Mouse (Mus musculus) liver, postnatal 0 days (tissue): ENCODE data around the gene Ccrl2. TPM values are rescaled to one million over a fixed set of nuclear protein-coding genes. Genes with fewer than 3 reads are reported as not detected.
A peak's percentile ranks its signal among the peaks of the same experiment; 100 is the strongest.

ENCODE experiments used
- ATAC-seq: fragments of 200-750 bp; cut with Nextera tagmentation; 2 replicates; pipeline ENCODE4 v1.8.0; 2017; ENCODE audit warnings: mild to moderate bottlenecking, moderate library complexity
- DNase-seq: peaks from one replicate; pipeline ENCODE4 v3.0.0-alpha.2; 2016
- H3K27ac ChIP-seq: fragments of 300-500 bp; sonication (generic); 2 replicates; pipeline ENCODE4 v1.5.1; 2014; ENCODE audit warnings: antibody characterized with exemption, moderate library complexity, mild to moderate bottlenecking, low read depth
- H3K27me3 ChIP-seq: fragments of 300-500 bp; sonication (generic); 2 replicates; pipeline ENCODE4 v1.6.1; 2014; ENCODE audit warnings: low read length, control low read depth, mixed read lengths; ENCODE audit not compliant: insufficient read depth
- H3K36me3 ChIP-seq: fragments of 300-500 bp; sonication (generic); replicated peaks from 2 replicates; pipeline ENCODE4 v1.6.1; 2014; ENCODE audit warnings: mild to moderate bottlenecking, control low read depth, low read length, moderate library complexity, mixed read lengths; ENCODE audit not compliant: insufficient read depth
- H3K4me1 ChIP-seq: fragments of 300-500 bp; sonication (generic); 2 replicates; pipeline ENCODE4 v1.6.1; 2014; ENCODE audit warnings: antibody characterized with exemption, mild to moderate bottlenecking, control low read depth; ENCODE audit not compliant: insufficient read depth
- H3K4me2 ChIP-seq: fragments of 300-500 bp; sonication (generic); 2 replicates; pipeline ENCODE4 v1.6.1; 2014; ENCODE audit warnings: low read depth, mild to moderate bottlenecking, low read length, moderate library complexity, mixed read lengths
- H3K4me3 ChIP-seq: fragments of 300-500 bp; sonication (generic); 2 replicates; pipeline ENCODE4 v1.5.1; 2014; ENCODE audit warnings: low read depth, low read length
- H3K9ac ChIP-seq: fragments of 300-500 bp; sonication (generic); replicated peaks from 2 replicates; pipeline ENCODE4 v1.6.1; 2014; ENCODE audit warnings: mild to moderate bottlenecking, moderate library complexity
- H3K9me3 ChIP-seq: fragments of 300-500 bp; sonication (generic); 2 replicates; pipeline ENCODE4 v1.6.1; 2016; ENCODE audit warnings: mild to moderate bottlenecking, control low read depth, low read length, mixed read lengths
- CTCF ChIP-seq: sonication (generic); IDR thresholded peaks from 2 replicates; pipeline ENCODE4 v1.5.1; 2016; ENCODE audit warnings: antibody characterized with exemption, low read depth
- EP300 ChIP-seq: IDR thresholded peaks from 2 replicates; pipeline ENCODE4 v1.6.1; 2016; ENCODE audit warnings: antibody characterized with exemption, low read depth, mild to moderate bottlenecking
- WGBS: fragments of 180-500 bp; shearing (Covaris S2); extraction: QIAGEN DNeasy Blood & Tissue Kit; methylation state at CpG from one replicate; pipeline ENCODE4 v1.1.7; 2014; ENCODE audit not compliant: insufficient replicate concordance; 5-methylcytosine and 5-hydroxymethylcytosine counted together
- polyA plus RNA-seq: library from polyadenylated mRNA; unstranded; fragments of >200 nt; fragmentation: Nextera tagmentation; extraction: Ambion mirVana; gene quantifications from 2 replicates; pipeline ENCODE4 v1.2.1, GENCODE M21; 2015

The Ccrl2 gene
- polyA plus RNA-seq, 1 experiment from 2014 or later = 8.4 TPM

DNA sequence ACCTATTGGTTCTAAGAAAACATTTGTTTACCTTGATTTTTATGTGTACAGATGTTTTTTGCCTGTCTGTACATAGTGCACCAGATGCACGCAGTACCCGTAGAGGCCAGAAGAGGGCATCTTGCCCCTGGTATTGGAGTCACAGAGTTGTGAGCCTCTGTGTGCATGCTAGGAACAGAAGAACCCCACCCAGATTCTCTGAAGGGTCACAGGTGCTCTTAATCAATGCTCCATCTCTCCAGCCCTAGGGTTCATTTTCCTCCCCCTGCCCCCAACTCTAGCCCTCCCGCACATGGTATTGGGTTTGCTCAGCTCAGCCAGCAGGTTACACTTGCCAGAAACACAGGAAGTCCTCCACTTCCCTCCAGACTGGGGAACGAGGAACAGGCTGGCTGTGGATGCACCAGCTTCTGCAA is 13.2 kb upstream of the Ccrl2 start:
- Histone ChIP-seq H3K4me1 (no peaks in the 10 kb centered on the region), H3K36me3 (no peaks in the 10 kb centered on the region), H3K27me3 (no peaks in the 10 kb centered on the region), H3K27ac (no peak overlapping the region), H3K4me2 (no peak overlapping the region), H3K9ac (no peak overlapping the region), H3K9me3 (peaks cover 7% of the 10 kb centered on the region), H3K4me3 (no peak overlapping the region)
- 21% methylated on average over 4 of the region's 4 CpGs for WGBS
- ATAC-seq = peak; percentile 56
- DNase-seq = peak; percentile 77
- TF ChIP-seq CTCF = peak; percentile 84
- TF ChIP-seq EP300 = no peak

DNA sequence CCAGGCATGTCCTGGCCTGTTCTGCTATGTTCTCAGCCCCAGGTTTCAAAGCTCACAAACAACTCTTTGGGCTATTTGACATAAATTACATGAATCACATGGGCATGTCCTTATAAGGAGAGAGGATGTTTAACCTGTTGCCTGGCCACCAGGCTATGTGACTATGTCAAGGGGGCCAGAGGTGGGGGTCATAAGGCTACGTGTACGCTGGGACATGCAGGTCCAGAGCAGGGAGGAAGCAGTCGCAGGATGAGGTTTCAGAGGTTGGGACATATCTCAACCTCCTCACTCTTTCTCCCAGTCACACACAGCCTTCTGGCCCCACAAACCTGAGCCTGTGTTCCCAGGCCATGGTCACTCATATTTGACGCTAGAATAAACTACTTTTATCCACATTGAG is 9.7 kb upstream of the Ccrl2 start:
- Histone ChIP-seq H3K27ac (no peak overlapping the region), H3K4me1 (no peaks in the 10 kb centered on the region; the same call in 1 of the 2 replicates), H3K36me3 (no peaks in the 10 kb centered on the region), H3K9me3 (no peaks in the 10 kb centered on the region), H3K4me3 (no peak overlapping the region), H3K9ac (no peak overlapping the region), H3K4me2 (no peak overlapping the region), H3K27me3 (no peaks in the 10 kb centered on the region)
- ATAC-seq (peak; percentile 19; the same call in 1 of the 2 replicates), DNase-seq (no peak)
- WGBS = 47% methylated on average over 4 of the region's 4 CpGs
- no peak for TF ChIP-seq EP300
- no peak for TF ChIP-seq CTCF

DNA sequence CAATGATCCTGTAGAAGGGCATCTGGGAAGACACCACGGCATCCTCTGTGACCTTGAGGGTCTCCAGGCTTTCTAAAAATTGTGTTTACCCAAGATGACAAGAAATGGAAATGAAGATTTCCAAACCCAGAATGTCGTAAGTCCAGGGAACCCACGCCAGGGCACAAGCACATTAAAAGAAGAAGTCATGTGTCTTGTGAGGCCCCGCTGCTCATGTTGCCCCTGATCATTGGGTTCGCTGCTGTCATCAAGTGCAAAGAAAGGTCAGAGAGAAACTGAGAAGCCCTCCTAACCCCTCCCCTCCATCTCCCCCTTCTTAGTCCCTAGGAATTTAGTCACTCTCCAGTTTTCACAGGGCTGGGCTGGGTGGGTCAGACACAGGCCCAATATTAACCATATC is 5.5 kb upstream of the Ccrl2 start:
- 58% methylated on average over 5 of the region's 5 CpGs for WGBS
- DNase-seq (no peak), ATAC-seq (no peak)
- TF ChIP-seq EP300 (no peak), CTCF (no peak)
- no peak overlapping the region for H3K4me3 ChIP-seq
- H3K4me2 ChIP-seq = no peak overlapping the region
- no peaks in the 10 kb centered on the region for H3K27me3 ChIP-seq
- no peak overlapping the region for H3K9ac ChIP-seq
- H3K36me3 ChIP-seq = no peaks in the 10 kb centered on the region
- H3K9me3 ChIP-seq = no peaks in the 10 kb centered on the region
- H3K4me1 ChIP-seq = peaks cover 18% of the 10 kb centered on the region
- H3K27ac ChIP-seq = no peak overlapping the region

DNA sequence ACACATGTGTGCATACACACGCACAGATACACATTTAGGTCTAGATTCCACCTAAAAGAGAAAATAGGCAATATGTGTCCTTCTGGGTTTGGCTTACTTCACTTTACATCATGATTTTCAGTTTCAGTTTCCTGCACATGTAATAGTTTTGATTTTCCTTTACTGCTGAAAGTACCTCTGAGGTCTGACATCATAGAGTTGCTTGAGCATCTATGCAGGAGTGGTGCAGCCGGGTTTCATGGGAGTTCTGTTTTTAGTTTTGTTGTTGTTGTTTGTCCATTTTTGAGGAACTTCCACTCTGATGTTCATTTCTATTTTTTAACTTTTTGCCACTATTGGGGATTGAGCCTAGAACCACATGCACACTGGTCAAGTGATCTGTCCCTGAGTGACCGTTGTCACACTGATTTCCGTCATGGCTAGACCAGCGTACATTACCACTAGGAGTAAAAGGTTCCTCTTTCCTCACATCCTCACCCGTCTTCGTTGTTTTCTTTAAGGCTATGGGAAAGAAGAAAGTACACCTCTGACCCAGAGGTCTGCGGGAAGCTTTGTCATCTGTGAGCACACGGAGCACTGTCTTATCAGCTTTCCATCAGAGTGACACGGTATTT is 1.7 kb upstream of the Ccrl2 start:
- peak overlapping the region; percentile 45; the same call in 1 of the 2 replicates for H3K27ac ChIP-seq
- H3K4me2 ChIP-seq = peak overlapping the region; percentile 13
- DNase-seq = no peak
- H3K9me3 ChIP-seq = no peaks in the 10 kb centered on the region
- no peaks in the 10 kb centered on the region for H3K27me3 ChIP-seq
- peaks cover 40% of the 10 kb centered on the region for H3K4me1 ChIP-seq
- H3K4me3 ChIP-seq = no peak overlapping the region
- peak; percentile 52; the same call in 1 of the 2 replicates for TF ChIP-seq EP300
- no peak for TF ChIP-seq CTCF
- H3K9ac ChIP-seq = no peak overlapping the region
- ATAC-seq = no peak
- 37% methylated on average over 10 of the region's 10 CpGs for WGBS
- no peaks in the 10 kb centered on the region; the same call in 1 of the 2 replicates for H3K36me3 ChIP-seq

DNA sequence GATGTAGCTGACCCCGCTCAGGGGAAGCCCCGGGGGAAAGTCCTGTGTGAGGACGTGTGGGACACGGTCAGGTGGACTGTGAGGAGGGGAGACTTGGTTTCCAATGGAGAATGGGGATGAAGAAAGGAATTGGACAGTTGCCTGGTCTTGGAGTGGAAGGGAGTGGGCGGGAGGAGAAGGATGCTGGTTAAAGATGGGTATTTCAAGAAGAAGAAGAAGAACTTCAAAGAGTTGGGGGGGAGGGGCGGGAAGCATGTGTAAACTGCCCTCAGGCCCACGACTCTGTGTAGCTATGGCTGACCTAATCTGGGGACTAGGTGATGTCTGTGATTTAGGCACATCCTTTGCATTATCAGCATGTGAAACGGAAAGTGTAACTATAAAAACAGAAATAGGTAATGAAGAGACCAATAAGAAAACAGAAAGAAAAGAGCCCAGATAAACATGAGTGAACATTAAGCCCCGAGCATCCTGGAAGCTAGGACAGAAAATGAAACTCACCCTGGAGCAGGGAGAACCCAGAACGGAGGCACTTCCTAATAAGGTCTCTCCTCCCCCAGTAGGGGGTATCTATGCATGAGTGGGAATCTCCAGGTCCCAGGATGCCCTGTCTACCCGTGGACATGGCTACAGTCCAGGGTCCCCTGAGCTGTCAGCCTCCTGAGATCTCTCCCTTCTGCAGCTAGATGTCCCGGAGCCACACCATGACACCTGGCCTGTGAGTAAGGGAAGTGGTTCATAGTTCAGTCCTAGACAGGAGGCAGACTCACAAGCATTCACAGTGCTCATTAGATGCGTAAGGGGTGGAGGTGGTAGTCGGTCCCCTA is 438 bp upstream of the Ccrl2 start:
- Histone ChIP-seq H3K27ac (peak overlapping the region; percentile 98), H3K9ac (peak overlapping the region; percentile 82), H3K36me3 (peaks cover 3% of the 10 kb centered on the region; the same call in 1 of the 2 replicates), H3K4me1 (peaks cover 40% of the 10 kb centered on the region), H3K27me3 (no peaks in the 10 kb centered on the region), H3K9me3 (no peaks in the 10 kb centered on the region), H3K4me3 (peak overlapping the region; percentile 75), H3K4me2 (peak overlapping the region; percentile 81)
- no peak; the same call in 1 of the 2 replicates for ATAC-seq
- no peak for TF ChIP-seq CTCF
- no peak for TF ChIP-seq EP300
- DNase-seq = no peak
- 37% methylated on average over 14 of the region's 14 CpGs for WGBS

DNA sequence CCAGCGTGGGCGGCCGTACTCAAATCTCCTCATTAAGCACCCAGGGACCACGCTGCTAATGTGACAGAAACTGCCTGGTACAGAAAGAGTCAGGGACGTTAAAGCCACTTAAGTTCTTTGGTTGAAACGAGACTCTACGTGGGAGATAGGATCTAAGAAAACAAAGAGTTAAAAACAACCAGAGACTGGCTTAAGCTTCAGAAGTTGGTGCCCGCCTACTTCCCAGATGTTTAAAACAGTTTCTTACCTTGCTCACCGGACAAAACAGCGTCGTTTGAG is 861 bp downstream of the Ccrl2 start:
- no peak for DNase-seq
- Histone ChIP-seq H3K27ac (peak overlapping the region; percentile 98), H3K4me2 (peak overlapping the region; percentile 81), H3K27me3 (no peaks in the 10 kb centered on the region), H3K4me3 (peak overlapping the region; percentile 75), H3K4me1 (peaks cover 40% of the 10 kb centered on the region), H3K36me3 (peaks cover 3% of the 10 kb centered on the region; the same call in 1 of the 2 replicates), H3K9me3 (no peaks in the 10 kb centered on the region), H3K9ac (peak overlapping the region; percentile 82)
- no peak for TF ChIP-seq CTCF
- no peak for TF ChIP-seq EP300
- no peak for ATAC-seq
- under 1% methylated on average over 11 of the region's 11 CpGs for WGBS
